Mouse (Mus musculus) liver, embryonic 14.5 days (tissue): ENCODE data around the gene Eno3. TPM values are rescaled to one million over a fixed set of nuclear protein-coding genes. Genes with fewer than 3 reads are reported as not detected.

Experiments
- ATAC-seq: fragments of 200-750 bp; cut with Nextera tagmentation; 2 replicates; pipeline ENCODE4 v1.8.0; 2017; ENCODE audit warnings: moderate number of reproducible peaks, mild to moderate bottlenecking, moderate library complexity; ENCODE audit not compliant: insufficient read depth
- DNase-seq, 3 experiments: peaks; one replicate each; pipeline ENCODE4 v3.0.0-alpha.2; 2012 to 2013; ENCODE audit warnings: low read depth in 3 of 3, low spot score in 3 of 3
- H3K27ac ChIP-seq: fragments of 300-500 bp; sonication (generic); 2 replicates; pipeline ENCODE4 v1.5.1; 2014; ENCODE audit warnings: moderate library complexity, mild to moderate bottlenecking, control low read depth, inconsistent platforms
- H3K27me3 ChIP-seq: fragments of 300-500 bp; sonication (generic); 2 replicates; pipeline ENCODE4 v1.6.1; 2014; ENCODE audit warnings: mild to moderate bottlenecking, low read length, moderate library complexity; ENCODE audit not compliant: control insufficient read depth, insufficient read depth
- H3K36me3 ChIP-seq: fragments of 300-500 bp; sonication (generic); replicated peaks from 2 replicates; pipeline ENCODE4 v1.6.1; 2014; ENCODE audit warnings: low read depth; ENCODE audit not compliant: control insufficient read depth, insufficient read depth
- H3K4me1 ChIP-seq, 2 experiments: fragments of 200-500 bp in 1 of 2; fragments of 300-500 bp in 1 of 2; sonication (generic) in 1 of 2; replicated peaks; 2 replicates each; pipeline ENCODE4 v1.6.1; 2012 to 2014; ENCODE audit warnings: antibody characterized with exemption in 1 of 2, inconsistent platforms in 1 of 2, low read length in 1 of 2; ENCODE audit not compliant: control insufficient read depth in 2 of 2, insufficient read depth in 2 of 2
- H3K4me2 ChIP-seq: fragments of 300-500 bp; sonication (generic); 2 replicates; pipeline ENCODE4 v1.6.1; 2014; ENCODE audit warnings: low read depth, mild to moderate bottlenecking, control low read depth, moderate library complexity
- H3K4me3 ChIP-seq, 2 experiments: fragments of 200-500 bp in 1 of 2; fragments of 300-500 bp in 1 of 2; sonication (generic) in 1 of 2; 2 replicates each; pipeline ENCODE4 v1.5.1; 2012 to 2014; ENCODE audit warnings: low read depth in 2 of 2, low read length in 2 of 2, mild to moderate bottlenecking in 2 of 2, control low read depth in 1 of 2, inconsistent platforms in 1 of 2, moderate library complexity in 1 of 2; ENCODE audit not compliant: insufficient read depth in 1 of 2
- H3K9ac ChIP-seq: fragments of 300-500 bp; sonication (generic); replicated peaks from 2 replicates; pipeline ENCODE4 v1.6.1; 2014; ENCODE audit warnings: mild to moderate bottlenecking, control low read depth, moderate library complexity
- H3K9me3 ChIP-seq: fragments of 300-500 bp; sonication (generic); 2 replicates; pipeline ENCODE4 v1.6.1; 2016; ENCODE audit warnings: low read length, mixed read lengths; ENCODE audit not compliant: control insufficient read depth
- CTCF ChIP-seq: IDR thresholded peaks from 2 replicates; pipeline ENCODE4 v1.5.1; 2016; ENCODE audit warnings: antibody characterized with exemption, low read depth, control low read depth
- EP300 ChIP-seq: IDR thresholded peaks from 2 replicates; pipeline ENCODE4 v1.6.1; 2016; ENCODE audit warnings: antibody characterized with exemption, low read depth
- WGBS: fragments of 180-500 bp; shearing (Covaris S2); extraction: QIAGEN DNeasy Blood & Tissue Kit; methylation state at CpG from one replicate; pipeline ENCODE4 v1.1.7; 2014; ENCODE audit not compliant: insufficient replicate concordance; 5-methylcytosine and 5-hydroxymethylcytosine counted together
- polyA plus RNA-seq, 2 experiments: library from polyadenylated mRNA; depleted of rRNA in 1 of 2; stranded (reverse) in 1 of 2; unstranded in 1 of 2; fragments of >200 nt; fragmentation: Nextera tagmentation in 1 of 2; extraction: Ambion mirVana in 1 of 2; gene quantifications; 2 replicates each; pipeline versions ENCODE4 v1.2.1 to v1.2.3; 2012 to 2014

The Eno3 gene
- polyA plus RNA-seq, 2 experiments, result 3.6 to 3.7 TPM

DNA sequence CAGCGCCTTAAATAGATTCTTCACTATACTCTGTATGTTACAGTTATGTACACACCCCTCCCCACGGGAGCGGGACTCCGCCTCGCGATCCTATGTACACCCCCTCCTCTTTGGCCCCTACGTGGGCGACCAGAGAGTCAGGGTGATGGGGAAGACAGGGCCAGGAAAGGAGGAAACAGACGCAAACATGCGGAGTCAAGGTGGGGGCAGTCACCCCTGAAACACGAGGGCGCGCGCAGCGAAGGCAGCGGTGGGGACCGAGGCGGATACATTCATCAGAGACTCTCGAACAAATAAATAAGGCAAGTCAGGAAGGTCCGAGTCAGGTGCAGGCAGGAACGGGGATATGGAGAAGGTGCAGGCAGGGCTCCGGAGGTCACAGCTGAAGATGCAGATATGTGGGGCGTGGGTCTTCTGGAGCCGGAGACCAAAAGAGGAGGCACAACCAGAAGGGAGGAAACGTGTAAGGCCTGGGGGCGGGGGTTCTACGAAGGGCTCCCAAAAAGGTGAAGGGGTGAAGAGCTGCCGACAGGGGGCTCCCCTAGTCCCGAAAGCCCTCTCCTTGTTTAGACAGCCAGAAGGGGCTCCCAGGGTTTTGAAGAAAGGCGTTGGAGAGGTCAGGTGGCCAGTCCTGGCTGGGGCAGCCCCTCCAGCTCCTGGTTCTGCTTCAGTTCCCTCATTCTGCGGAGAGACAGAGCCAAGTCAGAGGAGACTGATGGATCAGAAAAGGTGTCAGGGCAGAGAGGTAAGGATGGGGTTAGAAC lies 12.8 kb downstream of the Eno3 start:
- peaks cover 9 to 12% of the 10 kb centered on the region in 2 experiments for H3K4me1 ChIP-seq
- no peak for ATAC-seq
- H3K9me3 ChIP-seq, result no peaks in the 10 kb centered on the region
- 1% methylated on average over 31 of the region's 31 CpGs for WGBS
- H3K36me3 ChIP-seq, result peaks cover 6% of the 10 kb centered on the region
- H3K4me2 ChIP-seq, result peak overlapping the region; percentile 91
- TF ChIP-seq CTCF (peak; percentile 63), EP300 (no peak)
- H3K27ac ChIP-seq, result peak overlapping the region; percentile 74
- H3K4me3 ChIP-seq, result peak overlapping the region; percentile 79 to 93
- peak overlapping the region; percentile 81 for H3K9ac ChIP-seq
- DNase-seq, result peak; percentile 59 to 66 (median 63)
- no peaks in the 10 kb centered on the region for H3K27me3 ChIP-seq

DNA sequence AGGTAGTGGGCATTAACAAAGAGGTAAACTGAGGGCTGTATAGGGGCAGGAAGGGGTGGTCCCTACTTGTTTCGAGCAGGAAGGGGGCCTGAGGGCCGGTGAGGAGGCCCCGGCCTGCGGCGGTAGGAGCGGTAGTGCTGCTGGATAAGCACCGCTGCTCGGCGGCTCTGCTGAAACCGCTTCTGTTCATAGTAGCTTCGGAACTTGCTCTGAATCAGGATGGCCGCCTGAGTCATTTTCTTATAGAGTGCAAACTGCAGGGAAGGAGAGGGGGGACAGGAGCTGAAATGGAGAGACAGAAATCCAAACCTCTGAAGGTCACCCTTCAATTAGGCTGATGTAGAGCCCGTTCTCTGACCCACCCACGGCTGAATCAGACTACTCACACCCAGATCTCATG lies 13.5 kb downstream of the Eno3 start:
- peak overlapping the region; percentile 79 to 93; a peak in 3 of 4 replicates for H3K4me3 ChIP-seq
- H3K36me3 ChIP-seq, result no peaks in the 10 kb centered on the region
- H3K4me2 ChIP-seq, result peak overlapping the region; percentile 91
- 57% methylated on average over 14 of the region's 14 CpGs for WGBS
- peaks cover 9 to 12% of the 10 kb centered on the region in 2 experiments for H3K4me1 ChIP-seq
- no peaks in the 10 kb centered on the region for H3K27me3 ChIP-seq
- DNase-seq, result no peak
- no peaks in the 10 kb centered on the region for H3K9me3 ChIP-seq
- no peak for ATAC-seq
- no peak for TF ChIP-seq CTCF
- no peak overlapping the region for H3K27ac ChIP-seq
- H3K9ac ChIP-seq, result no peak overlapping the region; the same call in 1 of the 2 replicates

DNA sequence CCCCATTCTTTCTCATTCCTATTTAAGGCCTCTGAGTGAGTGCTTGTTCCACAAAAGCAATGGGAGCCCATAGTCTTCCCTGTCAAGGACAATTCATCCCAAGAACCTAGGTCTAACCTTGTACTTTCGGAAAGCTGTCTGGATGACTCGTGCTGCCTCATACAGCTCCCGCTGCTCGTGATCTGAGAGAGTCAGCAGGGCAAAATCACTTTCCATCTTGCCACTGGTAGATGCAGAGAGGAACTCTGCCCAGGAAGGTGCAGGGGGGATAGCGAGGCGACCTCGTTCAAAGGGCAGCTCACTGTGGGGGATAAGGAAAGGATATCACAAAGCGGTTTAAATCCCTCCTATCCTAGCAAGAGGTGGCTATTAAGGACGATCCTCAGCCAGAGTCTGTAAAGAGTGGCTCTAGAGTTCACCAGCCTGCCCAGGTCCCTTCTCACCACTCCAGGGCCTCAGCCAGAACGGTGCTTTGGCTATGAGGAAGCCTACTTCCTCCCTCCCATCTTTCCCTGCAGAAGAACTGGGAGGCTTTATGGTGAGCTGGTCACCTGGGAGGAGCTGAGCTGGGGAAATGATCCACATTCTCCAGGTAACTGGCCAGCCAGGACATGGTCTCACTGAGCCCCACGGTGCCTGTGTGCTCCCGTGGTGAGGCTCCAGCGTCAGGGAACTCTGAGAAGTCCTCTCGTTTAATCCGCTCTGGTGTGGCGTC lies 14.5 kb downstream of the Eno3 start:
- H3K4me3 ChIP-seq, result no peak overlapping the region
- no peak overlapping the region for H3K4me2 ChIP-seq
- H3K9me3 ChIP-seq, result no peaks in the 10 kb centered on the region
- no peaks in the 10 kb centered on the region for H3K36me3 ChIP-seq
- TF ChIP-seq CTCF, result no peak
- TF ChIP-seq EP300, result no peak
- ATAC-seq (no peak), DNase-seq (no peak)
- H3K27ac ChIP-seq, result no peak overlapping the region
- H3K27me3 ChIP-seq, result no peaks in the 10 kb centered on the region
- H3K9ac ChIP-seq, result no peak overlapping the region
- peaks cover 9 to 12% of the 10 kb centered on the region in 2 experiments for H3K4me1 ChIP-seq
- WGBS, result 78% methylated on average over 16 of the region's 16 CpGs

- Histone ChIP-seq H3K9me3 (no peaks in the 10 kb centered on the region), H3K27ac (no peak overlapping the region), H3K4me2 (no peak overlapping the region), H3K9ac (no peak overlapping the region), H3K4me1 (peaks cover 0 to 13% of the 10 kb centered on the region in 2 experiments; a peak in 1 of 4 replicates), H3K27me3 (no peaks in the 10 kb centered on the region), H3K4me3 (no peak overlapping the region), H3K36me3 (no peaks in the 10 kb centered on the region)
- WGBS, result 88% methylated on average over 6 of the region's 6 CpGs
- TF ChIP-seq CTCF (no peak), EP300 (no peak)
- ATAC-seq (no peak), DNase-seq (no peak)
Measured at GRCm38 (mm10) chr11:70674014-70674413, 17.0 kb downstream of the Eno3 start.

DNA sequence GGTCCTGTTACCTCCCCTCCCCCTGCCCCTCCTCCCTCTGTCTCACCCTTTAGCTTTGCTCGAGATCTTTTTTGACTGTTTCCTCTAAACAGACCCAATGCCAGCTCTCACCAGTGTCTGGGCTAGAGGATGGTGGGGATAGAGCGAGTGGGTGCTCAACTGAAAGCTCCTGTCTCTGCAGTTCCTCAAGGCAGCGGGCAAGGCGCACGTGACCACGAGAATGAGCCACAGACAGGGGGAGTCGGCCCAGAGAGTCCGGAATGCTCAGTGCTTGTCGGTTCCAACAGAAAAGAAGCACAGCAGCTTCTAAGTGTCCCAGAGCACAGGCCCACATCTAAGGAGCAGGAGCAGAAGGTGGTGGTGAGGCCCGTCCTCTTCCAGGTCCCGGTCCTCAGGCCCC lies 17.5 kb downstream of the Eno3 start:
- 54% methylated on average over 11 of the region's 11 CpGs for WGBS
- no peak overlapping the region for H3K4me2 ChIP-seq
- H3K36me3 ChIP-seq, result no peaks in the 10 kb centered on the region
- H3K4me1 ChIP-seq, result peaks cover 0 to 17% of the 10 kb centered on the region in 2 experiments; a peak in 1 of 4 replicates
- H3K27ac ChIP-seq, result no peak overlapping the region
- H3K9ac ChIP-seq, result no peak overlapping the region
- H3K9me3 ChIP-seq, result no peaks in the 10 kb centered on the region
- no peak for DNase-seq
- no peak for TF ChIP-seq EP300
- no peak for TF ChIP-seq CTCF
- H3K4me3 ChIP-seq, result no peak overlapping the region
- no peaks in the 10 kb centered on the region for H3K27me3 ChIP-seq
- ATAC-seq, result no peak
